In the genomic region with DNA sequence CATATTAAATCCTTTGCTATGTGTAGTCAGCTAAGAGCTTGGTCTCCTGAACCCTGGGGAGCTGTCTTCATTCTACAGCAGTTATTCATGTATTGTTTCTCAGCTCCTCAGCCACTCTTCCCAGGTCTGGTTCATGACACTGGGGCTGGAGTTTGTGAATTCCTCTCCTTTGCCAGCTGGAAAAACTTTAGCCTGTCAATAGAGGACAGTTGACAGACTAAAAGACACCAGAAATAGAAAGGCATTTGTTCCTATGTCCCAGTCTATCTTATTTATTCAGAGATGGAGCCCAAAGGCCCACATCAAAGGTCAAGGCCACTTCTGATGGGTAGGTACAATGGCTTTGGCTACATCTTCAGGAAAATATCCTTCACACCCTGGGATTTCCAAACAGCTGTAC, we compare ENCODE assay signal across 24 mouse cellular contexts. TPM values are rescaled to one million over a fixed set of nuclear protein-coding genes. Genes with fewer than 3 reads are reported as not detected.
DNase-seq lines count a peak whose midpoint lies in the region; ATAC-seq and TF ChIP-seq lines count a peak whose summit lies in the region.
"Had no signal": no experiment of that assay in that cellular context is flagged by ENCODE, and none has a peak within 500 bp of the region (broad histone marks: within the 10 kb centered on the region; RNA-seq: fewer than 3 reads in every experiment).

No protein-coding gene starts in this region.

- intact Hi-C loops in left cerebral cortex, postnatal 4 days (cut with DNase I), result no loop called here

- peak; percentile 38 to 53 for DNase-seq in heart, adult 18-20 months
- no peak for DNase-seq in heart, postnatal 4 days
- DNase-seq in heart, adult 9 months (ENCODE audit: low spot score in 2 of 2), result peak; percentile 24 to 32
- DNase-seq in heart, embryonic 10.5 days (ENCODE audit: low spot score), result no peak
- no peak for DNase-seq in heart, postnatal 0 days (ENCODE audit: low spot score)
- no peak for DNase-seq in kidney, postnatal 14 days
- no peak for DNase-seq in left cerebral cortex, postnatal 4 days
- DNase-seq: adrenal gland, adult 2 months; adrenal gland, postnatal 14 days; cerebellum, adult 11 months; cerebellum, adult 2 months; cerebellum, adult 9-11 months; cerebellum, postnatal 25 days; forebrain, postnatal 0 days; gastrocnemius, postnatal 10 days; gastrocnemius, postnatal 36 days; kidney, adult 2 months had no signal

- no peaks in the 10 kb centered on the region for H3K27me3 ChIP-seq in heart, embryonic 10.5 days (ENCODE audit: insufficient read depth, poor library complexity, severe bottlenecking)
- no peaks in the 10 kb centered on the region for H3K27me3 ChIP-seq in heart, embryonic 13.5 days (replicated peaks)
- H3K27me3 ChIP-seq in heart, postnatal 0 days (ENCODE audit: control insufficient read depth, insufficient read depth, low read length), result no peaks in the 10 kb centered on the region
- H3K27me3 ChIP-seq: embryonic facial prominence, embryonic 12.5 days; embryonic facial prominence, embryonic 15.5 days; hindbrain, embryonic 15.5 days had no signal

- H3K9ac ChIP-seq in heart, embryonic 13.5 days, result no peak overlapping the region
- no peak overlapping the region for H3K9ac ChIP-seq in heart, postnatal 0 days (replicated peaks; ENCODE audit: low read depth, low read length)
- H3K9ac ChIP-seq: embryonic facial prominence, embryonic 12.5 days; embryonic facial prominence, embryonic 15.5 days; forebrain, postnatal 0 days; hindbrain, embryonic 15.5 days had no signal

- no peak overlapping the region for H3K4me2 ChIP-seq in heart, embryonic 13.5 days
- no peak overlapping the region for H3K4me2 ChIP-seq in heart, postnatal 0 days (ENCODE audit: low read depth, low read length)
- H3K4me2 ChIP-seq: embryonic facial prominence, embryonic 12.5 days; embryonic facial prominence, embryonic 15.5 days; hindbrain, embryonic 15.5 days had no signal

- H3K9me3 ChIP-seq in heart, embryonic 10.5 days, result peaks cover 5% of the 10 kb centered on the region; the same call in 1 of the 2 replicates
- H3K9me3 ChIP-seq in heart, embryonic 13.5 days, result peaks cover 13% of the 10 kb centered on the region; the same call in 1 of the 2 replicates
- H3K9me3 ChIP-seq in heart, postnatal 0 days (replicated peaks; ENCODE audit: control insufficient read depth, low read length), result peaks cover 5% of the 10 kb centered on the region; the same call in 1 of the 2 replicates
- H3K9me3 ChIP-seq: embryonic facial prominence, embryonic 12.5 days; embryonic facial prominence, embryonic 15.5 days; hindbrain, embryonic 15.5 days had no signal

- no peak overlapping the region for H3K27ac ChIP-seq in heart, embryonic 10.5 days
- peak overlapping the region; percentile 43 for H3K27ac ChIP-seq in heart, embryonic 13.5 days (replicated peaks)
- peak overlapping the region; percentile 35; the same call in 1 of the 2 replicates for H3K27ac ChIP-seq in heart, postnatal 0 days (ENCODE audit: low read depth)
- H3K27ac ChIP-seq: embryonic facial prominence, embryonic 12.5 days; embryonic facial prominence, embryonic 15.5 days; hindbrain, embryonic 15.5 days had no signal

- no peak for TF ChIP-seq EP300 in heart, postnatal 0 days (IDR thresholded peaks at IDR 0.05; ENCODE audit: low read depth)

- H3K4me1 ChIP-seq in heart, embryonic 10.5 days, result peaks cover 10% of the 10 kb centered on the region; the same call in 1 of the 2 replicates
- peaks cover 11% of the 10 kb centered on the region for H3K4me1 ChIP-seq in heart, embryonic 13.5 days
- 0 out of 2 replicates have a peak, but pooled peaks cover 6% of the 10 kb centered on the region for H3K4me1 ChIP-seq in heart, postnatal 0 days (ENCODE audit: control insufficient read depth, insufficient read depth)
- H3K4me1 ChIP-seq: embryonic facial prominence, embryonic 12.5 days; embryonic facial prominence, embryonic 15.5 days had no signal

- H3K36me3 ChIP-seq in heart, embryonic 10.5 days, result peaks cover 47% of the 10 kb centered on the region
- H3K36me3 ChIP-seq in heart, embryonic 13.5 days, result peaks cover 48% of the 10 kb centered on the region
- peaks cover 20% of the 10 kb centered on the region for H3K36me3 ChIP-seq in heart, postnatal 0 days (replicated peaks; ENCODE audit: control insufficient read depth, insufficient read depth, low read length)

- no peak overlapping the region for H3K4me3 ChIP-seq in heart, embryonic 10.5 days
- H3K4me3 ChIP-seq in heart, embryonic 13.5 days, result no peak overlapping the region
- no peak overlapping the region for H3K4me3 ChIP-seq in heart, postnatal 0 days (ENCODE audit: low read depth, low read length)
- H3K4me3 ChIP-seq: embryonic facial prominence, embryonic 12.5 days; embryonic facial prominence, embryonic 15.5 days; hindbrain, embryonic 15.5 days had no signal

- no peak for ATAC-seq in heart, embryonic 13.5 days (ENCODE audit: extremely low read depth, insufficient number of reproducible peaks, low FRiP score, low TSS enrichment)
- ATAC-seq in heart, postnatal 0 days (ENCODE audit: insufficient read depth, low read depth), result peak; percentile 27; the same call in 1 of the 2 replicates
- ATAC-seq: CD4-positive, CD25-positive, alpha-beta regulatory T cell, adult 4 months; forebrain, embryonic 14.5 days; forebrain, postnatal 0 days; intestine, postnatal 0 days had no signal

- no peak for TF ChIP-seq CTCF in heart, postnatal 0 days (IDR thresholded peaks at IDR 0.05; ENCODE audit: low read depth)

RNA-seq across cellular contexts. Expression of gene Micu2, which starts 7.3 kb away (rescaled TPM):
- 10 to 100 TPM; 77.3 to 83.5 TPM for total RNA-seq in heart, adult 18-20 months (2021)
- 10 to 100 TPM; 70.5 to 73.4 TPM for total RNA-seq in heart, postnatal 4 days (2021)
- 82.7 and 88.7 TPM in 2 replicates for polyA plus RNA-seq in heart, embryonic 10.5 days (2016; fragmentation: Nextera tagmentation; extraction: Ambion mirVana)
- polyA plus RNA-seq in heart, embryonic 13.5 days (2015; fragmentation: Nextera tagmentation; extraction: Ambion mirVana), result 82.8 and 92.5 TPM in 2 replicates
- total RNA-seq in heart, postnatal 0 days (2014; rRNA removed; ENCODE audit: low replicate concordance), result 48.0 and 56.9 TPM in 2 replicates
- polyA plus RNA-seq in heart, postnatal 0 days (2015; fragmentation: Nextera tagmentation; extraction: Ambion mirVana), result 68.7 and 70.7 TPM in 2 replicates
- total RNA-seq in left cerebral cortex, postnatal 4 days (2021), result 10 to 100 TPM; 58.6 to 61.4 TPM

Comparison
In these comparisons a context has a peak if more than half of its experiments do, and no peak if none do; other contexts are left out.
1. DNase-seq: peak in heart, adult 18-20 months (2 of 2) and heart, adult 9 months (2 of 2); none in heart, postnatal 4 days (single experiment), heart, embryonic 10.5 days (single experiment), heart, postnatal 0 days (single experiment), kidney, postnatal 14 days (single experiment) and left cerebral cortex, postnatal 4 days (single experiment).